Mouse (Mus musculus): ENCODE measurements around the gene Gns.

The Gns gene

DNA sequence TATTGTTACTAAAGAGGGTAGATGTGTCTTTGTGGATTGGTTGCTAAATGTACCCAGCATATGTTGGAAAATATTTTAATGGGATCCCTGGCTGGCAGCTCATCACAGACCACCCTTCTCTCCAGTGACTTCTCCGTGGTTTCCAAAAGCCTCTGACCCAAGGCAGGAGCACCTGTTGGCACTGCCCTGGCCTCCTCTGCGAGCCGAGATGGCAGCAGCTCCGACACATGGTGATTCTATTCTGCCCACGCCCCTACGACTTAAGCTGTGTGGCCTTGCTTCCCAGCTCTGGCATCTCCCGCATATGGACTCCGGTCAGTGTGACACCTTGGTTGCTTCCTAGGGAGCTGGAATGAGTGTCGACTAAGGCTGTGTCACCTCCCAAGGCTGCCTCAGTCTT lies 38.2 kb downstream of the Gns start:
- no peak for DNase-seq (ENCODE audit: low spot score)

GRCm38 (mm10) chr10:121403946-121404345 lies 39.1 kb downstream of the Gns start:
- no peak for DNase-seq (ENCODE audit: low spot score)

GRCm38 (mm10) chr10:121409717-121410116 lies 44.8 kb downstream of the Gns start:
- DNase-seq (ENCODE audit: low spot score) = no peak

GRCm38 (mm10) chr10:121411721-121412455 lies 47.0 kb downstream of the Gns start:
- no peak for DNase-seq (ENCODE audit: low spot score)

- no peak for DNase-seq (ENCODE audit: low spot score)
These were observed 47.9 kb downstream of the Gns start for GRCm38 (mm10) chr10:121412824-121413223.

DNA sequence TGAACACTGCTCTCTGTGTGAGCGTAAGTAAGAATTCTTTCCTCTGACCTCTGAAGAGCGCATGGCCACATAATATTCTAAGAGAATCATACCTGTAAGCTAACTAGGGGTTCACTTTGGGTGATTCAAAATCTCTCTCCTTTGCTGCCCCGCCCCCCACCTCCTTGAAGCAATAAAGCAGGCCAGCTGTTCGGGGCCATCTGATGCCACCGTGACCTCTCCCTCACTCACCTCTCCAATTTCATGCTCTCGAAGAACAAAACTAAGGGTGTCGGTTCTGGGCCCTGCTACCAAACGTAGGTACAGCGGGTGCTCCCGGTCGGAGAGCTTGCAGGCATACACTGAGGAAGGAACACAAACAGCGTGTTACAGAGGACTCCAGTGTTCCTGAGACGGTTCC lies 49.2 kb downstream of the Gns start:
- DNase-seq (ENCODE audit: low spot score) = no peak

GRCm38 (mm10) chr10:121418835-121419234 lies 53.9 kb downstream of the Gns start:
- DNase-seq (ENCODE audit: low spot score) = no peak

GRCm38 (mm10) chr10:121419640-121420470 lies 55.0 kb downstream of the Gns start:
- DNase-seq (ENCODE audit: low spot score) = no peak

DNA sequence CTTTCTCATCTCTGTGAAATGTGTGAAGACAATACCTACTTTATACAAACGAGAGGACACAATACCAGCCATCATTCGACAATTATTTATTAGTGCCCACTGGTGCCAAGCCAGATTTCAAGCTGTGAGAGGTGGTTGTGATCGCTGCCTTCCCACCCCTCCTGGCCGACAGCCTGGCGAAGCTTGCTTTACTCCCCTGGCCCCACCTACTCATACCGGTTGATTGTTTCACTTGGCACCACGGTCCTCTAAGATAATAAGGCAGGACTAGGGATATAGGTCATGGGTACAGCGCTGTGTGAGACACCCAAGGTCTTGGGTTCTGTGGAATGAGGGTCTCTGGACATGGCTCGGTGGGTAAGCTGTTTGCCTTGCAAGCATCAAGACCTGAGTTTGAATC lies 56.1 kb downstream of the Gns start:
- no peak for DNase-seq (ENCODE audit: low spot score)

GRCm38 (mm10) chr10:121421657-121422290 lies 56.9 kb downstream of the Gns start:
- DNase-seq (ENCODE audit: low spot score) = no peak

DNA sequence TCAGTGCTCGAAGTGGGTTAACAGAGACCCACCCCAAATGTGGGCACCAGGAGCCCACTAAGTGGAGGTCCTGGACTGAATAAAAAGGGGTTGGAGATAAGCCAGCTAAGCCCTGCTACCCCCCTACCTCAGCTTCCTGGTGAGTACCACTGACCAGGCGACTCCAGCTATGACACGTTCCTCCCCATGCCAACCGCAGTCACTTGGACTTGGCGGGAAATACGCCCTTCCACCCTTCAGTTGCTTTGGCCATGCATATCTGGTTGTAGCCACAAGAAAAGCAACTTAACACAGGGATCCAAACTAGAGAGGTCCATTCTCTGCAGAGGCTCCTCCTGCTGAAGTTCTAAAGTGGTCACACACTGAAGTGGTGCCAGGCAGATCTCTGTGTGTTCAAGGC lies 57.4 kb downstream of the Gns start:
- DNase-seq (ENCODE audit: low spot score) = no peak

DNA sequence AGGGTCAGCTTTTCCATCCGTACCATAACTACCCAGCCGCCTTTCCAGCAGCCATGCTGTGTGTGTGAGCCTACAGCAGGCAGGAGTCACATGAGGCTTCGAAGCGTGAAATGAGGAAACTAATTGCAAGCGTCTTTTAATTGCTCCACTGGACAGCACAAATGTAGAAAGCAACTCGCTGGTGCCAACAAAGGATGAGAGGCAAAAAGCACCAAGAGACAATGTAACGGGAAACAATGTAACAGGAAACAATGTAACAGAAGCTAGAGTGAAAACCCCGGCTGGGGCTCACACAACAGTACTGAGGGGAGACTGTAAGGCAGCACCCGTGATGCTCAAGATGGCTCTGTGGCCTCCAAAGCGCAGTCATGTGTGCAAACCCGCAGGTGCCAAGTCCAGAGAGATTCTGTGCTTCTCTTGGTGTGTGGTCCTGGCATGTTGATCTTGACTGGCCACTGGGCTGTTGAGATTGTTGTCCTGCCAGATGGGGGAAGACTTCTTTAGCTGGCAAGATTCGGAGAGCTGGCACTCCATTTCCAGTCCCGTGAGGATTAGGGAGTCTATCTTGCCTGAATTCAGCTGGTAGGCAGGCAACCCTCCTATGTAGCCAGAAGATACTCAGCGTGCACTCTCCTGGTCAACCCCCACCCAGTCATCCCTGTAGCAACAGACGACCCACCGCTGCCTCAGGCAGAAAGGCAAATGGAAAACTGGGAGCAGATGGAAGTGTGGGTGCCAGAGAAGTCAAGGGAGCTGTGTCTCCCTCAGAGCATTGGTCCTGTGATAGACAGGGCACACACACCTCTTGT lies 58.9 kb downstream of the Gns start:
- DNase-seq (ENCODE audit: low spot score) = no peak

- no peak for DNase-seq (ENCODE audit: low spot score)
These were observed 59.6 kb downstream of the Gns start for GRCm38 (mm10) chr10:121424455-121424854.

GRCm38 (mm10) chr10:121425079-121425478 lies 60.2 kb downstream of the Gns start:
- no peak for DNase-seq (ENCODE audit: low spot score)

- no peak for DNase-seq (ENCODE audit: low spot score)
These were observed 60.7 kb downstream of the Gns start for GRCm38 (mm10) chr10:121425506-121426025.

- no peak for DNase-seq (ENCODE audit: low spot score)
These were observed 61.7 kb downstream of the Gns start for GRCm38 (mm10) chr10:121426458-121427070.

GRCm38 (mm10) chr10:121427136-121427535 lies 62.2 kb downstream of the Gns start:
- no peak for DNase-seq (ENCODE audit: low spot score)

DNA sequence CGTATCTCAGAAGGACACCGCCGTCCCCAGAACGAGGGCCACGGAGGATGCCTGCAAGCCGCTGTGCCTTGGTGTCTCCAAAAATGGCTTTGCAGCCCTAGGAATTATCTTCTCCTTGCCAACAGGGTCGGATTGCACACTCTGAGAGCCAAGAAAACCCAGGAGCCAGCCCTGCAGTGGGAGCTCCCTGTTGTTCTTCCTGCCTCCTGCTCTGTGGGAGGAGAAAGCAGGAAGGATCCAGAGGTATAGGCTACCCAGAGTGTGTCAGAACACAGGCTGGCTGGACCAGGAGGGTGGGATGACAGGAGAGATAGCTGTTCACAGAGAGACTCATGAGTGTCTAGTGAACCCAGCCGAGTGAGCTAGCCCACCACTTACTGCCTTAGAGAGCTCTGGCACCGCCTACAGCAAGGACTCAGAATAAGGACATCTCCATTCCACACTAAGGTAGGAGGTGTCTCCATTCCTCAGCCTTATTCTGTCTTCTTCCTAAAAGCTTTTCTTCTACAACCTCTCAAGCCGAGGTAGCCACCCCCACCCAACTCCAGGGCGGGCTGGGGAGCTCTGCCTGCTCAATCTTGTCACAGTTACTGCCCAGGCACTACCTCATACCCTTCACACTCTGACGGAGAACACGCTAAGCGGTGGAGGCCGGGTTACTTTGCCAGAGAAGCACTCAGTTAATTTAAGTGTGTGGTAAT lies 63.3 kb downstream of the Gns start:
- DNase-seq (ENCODE audit: low spot score) = no peak

- DNase-seq (ENCODE audit: low spot score) = no peak
These were observed 64.2 kb downstream of the Gns start for GRCm38 (mm10) chr10:121429089-121429488.

- no peak for DNase-seq (ENCODE audit: low spot score)
These were observed 64.7 kb downstream of the Gns start for GRCm38 (mm10) chr10:121429581-121429980.

All from layer of hippocampus, adult 9-10 months (tissue).